Mouse (Mus musculus) T-helper 2 cell (primary cell): ENCODE results near the gene Rpl13a.
"Not testable (repeated sequence)": the region's sequence is repeated elsewhere in the genome, so short reads cannot be mapped to it uniquely, and the experiment has no call there.

ENCODE experiments used
- in situ Hi-C: fragments of 300-600 bp; cut with MboI, MseI; formaldehyde crosslinking; loops from one replicate; pipeline ENCODE4 v1.15.1; 2025; ENCODE audit warnings: high pct_unique_total_duplicates

The Rpl13a gene

DNA sequence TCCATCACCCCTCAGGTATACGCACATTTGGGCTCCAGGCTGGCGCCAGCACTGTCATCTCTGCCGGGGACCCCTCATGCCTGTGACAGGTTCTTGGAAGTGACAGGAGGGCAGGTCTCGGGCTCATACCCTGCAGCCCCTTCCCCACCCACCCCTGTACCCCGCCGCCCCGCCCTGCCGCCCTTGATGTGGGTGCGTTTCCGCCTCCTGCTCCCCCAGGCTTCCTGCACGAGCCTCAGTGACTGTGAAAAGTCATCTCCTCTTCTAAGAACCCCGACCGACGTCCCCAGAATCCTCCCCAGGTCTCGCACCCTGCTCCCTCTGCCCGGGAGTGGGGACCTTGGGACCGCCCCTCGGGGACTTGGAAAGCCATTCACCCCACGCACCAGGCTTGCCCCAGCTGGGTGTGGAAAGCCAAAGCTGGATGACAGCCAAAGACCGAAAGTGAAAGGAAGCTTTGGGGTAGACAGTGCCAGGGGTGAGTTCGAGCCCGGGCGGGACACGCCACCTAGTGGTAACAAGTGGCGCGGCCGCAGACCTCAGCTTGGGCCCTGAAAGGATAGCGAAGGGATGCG, 7.5 kb upstream of the Rpl13a start, which contains the start of the genes Gm45713 and Flt3l:
Gm45713 (minus strand) TSS at position 239 of the 575 bp plus-strand sequence.
Flt3l (minus strand) TSS at position 440 of the 575 bp plus-strand sequence.
- in situ Hi-C loops = no loop called here

DNA sequence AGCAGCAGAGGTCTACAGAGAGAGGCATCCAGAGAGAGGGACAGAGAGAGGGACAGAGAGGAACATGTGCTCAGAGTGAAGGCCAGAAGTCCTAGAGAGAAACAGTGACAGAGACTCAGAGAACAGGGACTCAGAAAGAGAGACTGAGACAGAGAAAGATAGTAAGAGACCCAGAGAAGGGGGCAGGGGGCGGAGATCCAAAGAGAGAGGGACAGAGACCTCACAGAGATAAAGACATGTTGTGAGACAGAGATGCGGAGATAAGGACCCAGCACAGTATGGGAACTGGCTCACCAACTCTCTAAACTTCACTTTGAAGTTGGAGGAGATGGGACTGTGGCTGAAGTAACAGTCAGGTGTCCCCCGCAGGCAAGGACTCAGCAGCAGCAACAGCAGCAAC, 6.8 kb upstream of the Rpl13a start:
- in situ Hi-C loops = no loop called here

DNA sequence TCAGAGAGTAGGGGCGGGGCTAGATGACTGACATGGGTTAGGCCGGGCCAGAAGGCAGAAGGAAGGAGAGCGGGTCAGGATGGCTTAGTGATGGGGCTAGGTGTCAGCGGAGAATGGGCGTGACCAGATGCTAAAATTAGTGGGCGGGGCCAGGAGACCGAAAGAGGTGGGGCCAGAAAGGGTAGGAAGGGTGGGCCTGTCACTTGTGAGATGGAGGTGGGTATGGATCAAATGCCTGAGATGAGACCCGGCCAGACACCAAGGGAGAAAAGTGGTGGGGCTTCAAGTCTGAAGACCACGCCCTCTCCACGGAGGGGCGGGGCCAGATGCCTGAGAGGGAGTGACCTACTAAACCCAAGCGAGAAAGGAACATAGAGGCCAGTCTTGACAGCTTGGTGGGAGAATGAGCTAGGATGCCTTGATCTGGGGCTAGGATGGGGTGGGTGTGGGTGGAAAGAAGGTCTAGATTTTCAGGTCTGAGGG, 6.0 kb upstream of the Rpl13a start:
- in situ Hi-C loops = no loop called here

DNA sequence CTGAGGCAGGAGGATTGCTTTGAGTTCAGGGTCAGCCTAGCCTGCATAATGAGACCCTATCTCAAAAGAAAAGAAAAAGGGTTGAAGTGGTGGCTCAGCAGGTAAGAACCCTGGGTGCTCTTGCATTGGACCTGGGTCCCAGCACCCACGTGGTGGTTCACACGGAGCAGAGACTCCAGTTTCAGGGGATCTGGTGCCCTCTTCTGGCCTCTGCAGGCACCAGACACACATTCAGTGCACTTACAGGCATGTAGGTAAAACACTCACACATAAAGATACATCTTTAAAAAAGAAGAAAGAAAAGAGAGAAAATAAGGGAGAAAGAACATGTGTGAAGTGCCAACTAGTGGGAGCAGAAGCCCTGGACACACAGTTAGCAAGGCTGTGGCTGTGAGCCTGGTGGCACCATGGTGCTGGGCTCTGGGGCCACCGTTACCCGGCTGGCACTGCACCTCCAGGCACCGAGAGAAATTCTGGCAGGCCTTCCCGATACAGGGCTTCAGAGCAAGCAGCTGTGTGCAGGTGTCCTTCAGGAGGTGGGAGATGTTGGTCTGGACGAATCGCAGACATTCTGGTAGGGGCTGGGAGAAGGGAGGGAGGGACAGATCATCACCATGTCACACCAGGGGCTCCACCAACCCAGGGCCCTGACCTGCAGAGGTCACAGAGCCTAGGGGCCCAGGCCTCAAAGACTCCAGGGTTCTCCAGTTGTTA, 5.0 kb upstream of the Rpl13a start:
- in situ Hi-C loops = no loop called here

DNA sequence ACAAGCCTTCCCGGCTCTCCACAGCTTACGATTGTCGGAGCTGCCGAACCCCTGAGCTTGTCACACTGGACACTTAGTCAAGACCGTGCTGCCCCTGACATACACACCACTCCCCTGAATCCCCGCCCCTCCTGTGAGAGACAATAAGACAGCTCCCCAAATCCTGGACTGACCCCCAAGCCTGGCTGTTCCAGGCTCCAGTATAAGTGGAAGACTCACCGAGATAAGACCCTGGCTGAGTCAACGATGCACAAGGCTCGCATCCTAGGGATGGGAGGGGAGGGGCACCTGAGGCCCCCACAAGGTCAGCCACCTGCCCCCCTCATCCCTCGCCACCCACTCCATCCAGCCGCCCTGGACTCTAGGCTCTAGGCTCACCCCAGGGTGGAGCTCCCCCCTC, 3.3 kb upstream of the Rpl13a start:
- in situ Hi-C loops = no loop called here

DNA sequence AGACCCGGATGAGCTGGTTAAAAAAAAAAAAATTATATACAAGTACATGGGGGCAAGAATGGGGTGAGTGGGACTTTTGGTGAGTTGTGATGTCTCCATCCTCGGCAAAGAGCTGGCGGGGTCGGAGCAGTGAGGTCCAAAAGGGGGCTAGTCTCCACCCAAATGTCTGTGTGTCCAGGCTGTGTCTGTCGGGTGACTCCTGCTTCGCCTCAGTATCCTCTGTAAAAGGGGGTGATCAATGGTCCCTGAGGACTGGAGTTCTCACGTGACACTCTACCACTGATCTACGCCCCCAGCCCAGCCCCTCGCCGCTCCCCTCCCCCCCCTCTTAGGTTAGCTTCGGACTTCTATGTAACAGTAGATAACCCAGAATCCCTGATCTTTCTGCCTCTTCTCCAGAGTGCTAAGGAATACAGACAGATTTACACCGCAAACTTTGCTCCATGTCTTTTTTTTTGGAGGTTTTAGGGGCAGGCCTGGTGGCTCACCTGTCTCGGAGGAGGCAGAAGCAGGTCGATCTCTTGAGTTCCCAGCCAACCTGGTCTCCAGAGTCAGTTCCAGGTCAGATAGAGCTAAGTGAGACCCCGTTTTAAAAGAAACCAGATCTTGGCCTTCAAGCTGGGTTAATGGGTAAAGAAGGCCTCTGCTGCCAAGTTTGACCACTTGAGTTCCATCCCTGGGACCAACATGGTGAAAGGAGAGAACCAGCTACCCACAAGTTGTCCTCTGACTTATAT, 1.4 kb upstream of the Rpl13a start:
- in situ Hi-C loops = no loop called here

DNA sequence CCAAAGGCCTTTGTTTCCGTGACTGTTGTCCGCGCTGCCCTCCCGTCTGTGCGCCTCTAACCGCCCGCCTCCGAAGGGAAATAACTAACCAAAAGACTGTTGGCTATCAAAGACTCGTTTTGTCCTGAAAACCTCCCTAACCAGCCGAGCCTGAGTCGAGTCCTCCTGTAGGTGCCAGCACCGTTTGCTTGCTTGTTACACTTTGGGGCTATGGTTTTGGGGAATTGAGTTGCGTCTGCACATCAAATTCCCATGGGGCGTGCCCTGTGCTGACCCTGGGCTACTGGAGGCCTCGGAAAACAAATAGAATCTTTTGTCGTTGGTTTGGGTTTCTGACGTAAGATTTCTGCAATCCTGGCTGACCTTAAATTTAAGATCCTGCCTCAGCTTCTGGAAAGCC, 757 bp upstream of the Rpl13a start:
- in situ Hi-C loops = no loop called here

DNA sequence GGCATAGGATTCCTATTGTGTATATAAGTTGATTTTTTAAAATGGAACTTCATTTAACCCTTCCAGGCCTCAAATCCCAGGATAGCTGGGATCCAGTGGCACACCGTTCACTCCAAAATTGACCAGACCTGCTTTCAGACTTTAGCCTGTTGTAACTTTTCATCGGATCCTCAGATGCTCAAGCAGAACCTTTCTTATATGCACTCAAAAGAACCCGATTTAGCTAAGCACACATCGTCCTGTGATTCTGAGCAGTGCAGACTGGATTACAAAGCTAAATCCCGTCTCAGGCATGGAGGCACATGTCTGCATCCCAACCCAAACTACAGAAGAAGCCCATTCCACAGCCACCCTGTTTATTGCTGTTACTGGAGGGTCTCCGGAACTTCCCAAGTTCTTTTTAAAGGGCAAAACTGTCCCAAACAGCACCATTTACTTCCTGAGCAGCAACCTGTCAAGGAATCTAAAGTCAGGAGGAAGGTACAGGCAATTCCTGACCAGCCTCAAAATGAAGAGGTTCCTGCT, 799 bp downstream of the Rpl13a start:
- in situ Hi-C loops = no loop called here

DNA sequence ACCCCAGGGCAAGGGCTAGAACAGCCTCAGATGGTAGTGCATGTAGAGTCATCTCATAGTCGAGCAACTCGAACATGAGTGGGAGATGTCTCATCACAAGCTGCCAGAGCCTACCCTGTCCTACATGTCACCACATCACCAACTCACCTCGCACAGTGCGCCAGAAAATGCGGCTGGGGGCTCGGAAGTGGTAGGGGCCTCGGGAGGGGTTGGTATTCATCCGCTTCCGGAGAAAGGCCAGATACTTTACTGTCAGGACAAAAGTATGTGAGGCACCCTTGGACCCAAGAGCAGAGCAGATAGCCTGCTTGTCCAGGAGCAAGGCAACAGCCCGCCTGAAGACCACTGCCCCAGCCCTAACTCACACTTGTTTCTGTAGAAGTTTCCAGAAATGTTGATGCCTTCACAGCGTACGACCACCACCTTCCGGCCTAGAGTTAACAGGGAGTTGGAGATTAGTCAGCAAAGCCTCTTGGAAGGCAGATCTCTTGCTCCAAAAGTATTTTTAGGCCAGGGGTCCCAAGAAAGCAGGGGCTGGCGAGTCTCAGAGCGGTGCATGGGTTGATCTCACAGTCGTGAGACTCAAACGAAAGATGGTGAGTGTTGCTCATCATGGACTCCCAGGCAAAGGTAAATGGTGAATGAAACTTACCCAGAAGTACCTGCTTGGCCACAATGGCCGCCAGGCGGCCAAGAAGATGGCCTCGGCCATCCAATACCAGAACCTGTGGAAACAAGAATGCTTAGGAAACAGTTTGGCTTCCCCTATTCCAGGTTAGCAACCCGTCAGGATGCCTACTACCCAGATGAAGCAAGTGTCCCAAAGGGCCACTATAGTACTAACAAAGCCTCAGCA, 1.5 kb downstream of the Rpl13a start:
- in situ Hi-C loops = no loop called here

DNA sequence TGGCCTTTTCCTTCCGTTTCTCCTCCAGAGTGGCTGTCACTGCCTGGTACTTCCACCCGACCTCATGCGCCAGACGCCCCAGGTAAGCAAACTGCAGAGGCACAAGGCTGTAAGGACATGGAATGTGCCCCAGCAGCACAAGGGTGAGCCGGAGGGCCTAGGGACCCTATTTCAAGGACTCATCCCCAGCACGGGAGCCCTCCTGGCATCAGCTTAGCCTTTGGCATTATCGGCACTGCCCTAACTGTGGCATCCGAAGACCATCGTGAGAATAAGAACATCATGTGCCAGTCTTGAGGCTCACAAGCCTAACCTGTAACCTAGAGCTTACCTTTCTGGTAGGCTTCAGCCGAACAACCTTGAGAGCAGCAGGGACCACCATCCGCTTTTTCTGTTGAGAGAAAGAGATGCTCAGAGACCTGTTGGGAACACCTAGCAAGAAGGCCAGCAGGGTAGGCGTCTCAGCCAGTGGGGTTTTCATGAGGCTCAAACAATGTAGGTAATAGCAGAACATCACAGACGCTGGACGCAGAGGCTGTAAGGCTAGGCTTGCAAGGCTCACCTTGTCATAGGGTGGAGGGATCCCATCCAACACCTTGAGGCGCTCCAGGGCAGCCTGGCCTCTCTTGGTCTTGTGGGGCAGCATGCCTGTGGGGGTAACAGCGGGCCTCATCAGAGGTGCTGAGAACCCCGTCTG, 2.3 kb downstream of the Rpl13a start:
- in situ Hi-C loops = no loop called here

DNA sequence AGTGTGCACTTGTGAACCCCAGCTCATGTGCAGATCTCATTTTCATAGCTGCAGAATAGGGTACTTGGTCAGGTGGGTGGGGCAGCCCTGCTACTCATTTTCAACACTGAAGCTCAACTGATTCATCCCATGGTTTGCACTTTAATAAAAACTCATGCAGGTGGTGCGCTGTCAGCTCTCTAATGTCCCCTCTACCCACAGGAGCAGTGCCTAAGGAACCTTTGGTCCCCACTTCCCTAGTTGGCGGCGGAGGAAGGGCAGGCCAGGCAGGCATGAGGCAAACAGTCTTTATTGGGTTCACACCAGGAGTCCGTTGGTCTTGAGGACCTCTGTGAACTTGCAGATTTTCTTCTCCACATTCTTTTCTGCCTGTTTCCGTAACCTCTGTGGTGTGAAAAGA, 2.9 kb downstream of the Rpl13a start:
- in situ Hi-C loops = not testable (repeated sequence)

DNA sequence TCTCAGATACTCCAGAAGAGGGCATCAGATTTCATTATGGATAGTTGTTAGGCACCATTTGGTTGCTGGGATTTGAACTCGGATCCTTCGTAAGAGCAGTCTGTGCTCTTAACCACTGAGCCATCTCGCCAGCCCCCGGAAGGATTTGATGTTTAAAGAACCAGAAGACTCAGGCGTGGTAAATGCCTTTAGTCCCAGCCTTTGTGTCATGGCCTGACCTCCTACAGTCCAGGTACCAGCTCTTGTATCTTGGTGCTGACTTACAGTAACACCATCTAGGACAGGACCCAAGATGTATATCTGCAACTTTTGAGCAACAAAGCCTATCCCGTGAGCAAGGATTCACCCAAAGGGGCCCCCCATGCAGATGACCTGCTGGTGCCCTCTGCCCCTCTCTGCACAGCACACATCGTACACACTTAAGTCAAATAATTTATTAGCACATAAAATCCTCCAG, 3.4 kb downstream of the Rpl13a start:
- in situ Hi-C loops = no loop called here

DNA sequence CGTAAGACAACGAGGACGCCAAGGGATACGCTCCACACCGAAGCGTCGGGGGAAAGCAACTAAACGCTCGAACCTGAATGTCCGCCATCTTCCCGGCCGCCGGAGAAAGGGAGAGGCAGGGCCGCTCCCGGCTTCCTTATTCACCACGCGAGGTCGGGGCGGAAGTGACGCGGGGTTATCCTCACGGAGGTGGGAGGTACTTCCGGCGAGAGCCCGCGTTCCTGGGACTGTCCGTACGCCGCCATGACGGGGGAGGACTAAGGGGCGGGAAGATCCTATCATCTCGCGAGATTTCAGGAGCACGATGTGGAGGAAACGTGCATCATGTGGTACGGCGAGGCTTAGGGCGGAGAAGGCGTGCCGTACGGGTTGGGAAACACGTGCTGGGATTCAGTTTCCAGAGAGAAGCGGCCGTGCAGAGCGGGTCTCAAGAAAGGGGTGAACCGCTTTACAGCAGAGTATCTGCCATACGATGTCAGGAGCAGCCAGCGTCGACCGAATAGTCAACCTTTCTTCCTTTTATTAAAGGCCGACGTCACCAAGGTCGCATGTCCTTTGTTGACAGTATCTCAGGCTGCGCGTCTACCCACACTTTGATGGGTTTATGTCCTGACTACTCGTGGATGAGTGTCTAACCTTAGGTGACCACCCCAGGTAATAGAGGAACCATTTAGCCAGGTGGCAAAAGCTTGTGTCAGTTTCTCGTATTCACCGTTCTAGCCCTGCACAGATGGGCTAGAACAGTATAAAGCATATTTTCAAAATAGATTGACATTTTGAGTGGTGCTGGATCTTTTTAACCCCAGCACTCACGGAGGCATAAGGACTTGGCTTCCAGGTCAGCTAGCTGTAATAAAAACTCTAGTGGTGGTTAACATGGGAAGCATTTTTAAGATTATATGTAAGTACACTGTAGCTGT, 4.1 kb downstream of the Rpl13a start, which contains the start of gene Rps11:
Rps11 (minus strand) TSS at position 216 of the 920 bp plus-strand sequence.
- in situ Hi-C loops = no loop called here

DNA sequence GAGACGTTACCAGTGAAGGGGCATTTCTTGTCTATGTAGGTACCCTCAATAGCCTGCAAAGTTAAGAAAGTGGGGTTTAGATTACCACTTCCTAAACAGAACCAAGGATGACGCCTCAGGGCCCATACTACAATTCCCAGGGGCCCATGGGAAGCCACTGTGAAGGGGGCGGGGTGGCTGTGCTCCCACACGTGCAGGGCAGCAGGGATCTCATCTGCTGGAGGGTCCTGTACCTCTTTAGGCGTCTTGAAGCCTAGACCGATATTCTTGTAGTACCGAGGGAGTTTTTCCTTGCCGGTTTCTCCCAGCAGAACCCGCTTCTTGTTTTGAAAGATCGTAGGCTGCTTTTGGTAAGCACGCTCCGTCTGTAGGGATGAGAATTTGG, 5.4 kb downstream of the Rpl13a start:
- in situ Hi-C loops = no loop called here

DNA sequence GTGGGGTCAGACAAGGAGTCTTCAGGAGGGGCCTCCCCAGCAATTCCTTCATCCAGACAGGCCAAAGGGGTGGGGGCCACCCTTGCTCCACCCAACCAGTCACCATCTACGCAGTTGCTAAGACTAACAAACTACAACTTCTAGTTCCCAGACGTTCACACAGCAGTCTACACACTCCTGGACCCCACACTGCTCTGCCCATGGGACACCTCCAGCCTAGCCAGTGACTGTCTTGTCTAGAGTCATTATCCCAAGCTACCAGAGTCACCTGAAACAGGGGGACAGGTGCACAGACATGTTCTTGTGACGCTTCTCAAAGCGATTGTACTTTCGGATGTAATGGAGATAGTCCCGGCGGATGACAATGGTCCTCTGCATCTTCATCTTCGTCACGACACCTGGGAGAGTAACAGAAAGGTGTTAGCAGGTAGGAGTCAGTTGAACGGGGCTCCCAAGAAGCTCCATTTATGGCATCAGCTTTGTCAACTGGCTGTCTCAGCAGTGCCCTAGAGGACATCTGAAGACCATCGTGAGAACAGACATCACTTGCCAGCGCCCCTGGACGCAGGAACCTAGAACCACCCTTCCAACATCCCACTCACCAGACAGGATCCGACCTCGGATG, 5.9 kb downstream of the Rpl13a start:
- in situ Hi-C loops = no loop called here

DNA sequence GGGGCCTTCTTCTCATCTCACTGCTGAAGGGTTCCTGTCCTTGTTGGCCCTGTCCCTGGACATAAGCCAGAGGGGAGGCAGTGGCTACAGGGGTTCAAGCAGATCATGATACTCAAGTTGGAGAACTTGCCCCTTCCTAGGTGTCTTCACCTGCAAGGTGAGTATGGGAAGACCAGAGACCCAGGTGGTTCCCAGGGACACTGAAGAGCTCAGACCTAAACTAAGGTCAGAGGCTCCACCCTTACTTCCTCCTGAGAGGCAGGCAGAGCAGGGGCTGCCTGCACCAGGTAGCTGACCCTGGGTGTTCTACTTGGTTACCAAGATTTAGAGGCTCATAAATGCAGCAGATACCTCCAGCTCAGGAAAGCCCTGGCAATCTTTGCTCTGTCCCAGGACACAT, 6.6 kb downstream of the Rpl13a start:
- in situ Hi-C loops = no loop called here

DNA sequence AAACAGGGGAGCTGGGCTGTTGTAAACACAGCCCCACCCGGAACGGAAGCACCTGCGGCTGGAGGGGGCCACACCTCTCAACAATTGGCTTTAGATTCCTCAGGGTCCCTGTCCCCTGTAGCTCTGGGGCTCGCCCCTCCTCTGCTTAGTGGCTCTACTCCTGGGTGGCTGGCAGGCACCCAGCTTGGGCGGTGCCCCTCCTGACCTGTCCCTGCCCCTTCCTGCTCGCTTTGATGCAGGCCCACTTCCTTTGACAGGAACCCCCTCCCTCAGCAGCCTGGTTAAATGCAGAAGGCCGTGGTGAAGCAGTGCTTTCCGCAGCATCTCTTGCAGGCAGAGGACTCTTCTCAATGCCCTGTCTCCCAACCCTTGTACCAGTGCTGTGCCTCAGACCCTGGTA, 7.2 kb downstream of the Rpl13a start:
- in situ Hi-C loops = no loop called here

DNA sequence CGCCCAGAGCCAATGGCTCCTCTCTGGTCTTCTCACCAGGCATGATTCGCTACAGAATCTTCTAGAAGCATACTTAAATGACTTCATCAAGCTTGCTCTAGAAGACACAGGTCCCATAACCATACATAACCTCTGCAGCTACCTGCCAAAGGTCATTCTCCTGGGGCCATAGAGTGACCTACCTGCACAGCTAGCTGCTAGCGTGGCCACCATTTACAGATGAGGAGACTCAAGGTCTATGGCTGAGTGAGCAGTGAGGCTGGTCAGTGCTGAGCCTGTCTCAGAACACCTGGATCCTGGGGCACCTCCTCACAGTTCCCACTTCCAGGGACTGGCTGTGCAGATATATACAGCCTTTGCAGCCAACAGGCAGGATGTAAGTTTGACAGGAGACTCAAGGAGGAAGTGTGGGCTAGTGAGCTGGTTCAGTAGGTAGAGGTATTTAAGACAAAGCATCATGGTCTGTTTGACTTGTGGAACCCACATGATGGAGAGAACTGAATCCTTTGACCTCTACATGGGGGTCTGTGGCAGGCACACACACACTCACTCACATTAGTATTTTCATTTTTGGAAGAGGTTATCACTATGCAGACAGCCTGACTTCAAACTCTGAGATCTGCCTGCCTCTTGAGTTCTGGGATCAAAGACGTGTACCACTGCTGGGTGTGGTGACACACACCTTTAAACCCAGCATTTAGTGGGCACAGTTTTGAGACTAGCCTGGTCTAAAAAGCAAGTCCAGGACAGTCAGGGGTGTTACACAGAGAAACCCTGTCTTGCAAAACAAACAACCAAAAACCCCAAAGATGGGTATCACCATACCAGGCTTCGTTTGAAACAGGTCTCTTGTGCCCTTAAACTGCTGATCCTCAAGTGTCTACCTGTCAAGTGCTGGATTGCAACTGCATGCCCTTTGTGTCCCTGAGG, 8.5 kb downstream of the Rpl13a start:
- in situ Hi-C loops = no loop called here
